Mouse (Mus musculus) adrenal gland, postnatal 4 days (tissue): ENCODE data around the gene Zfp69. TPM values are rescaled to one million over a fixed set of nuclear protein-coding genes. Genes with fewer than 3 reads are reported as not detected.

Experiments
- DNase-seq, 2 experiments: peaks; one replicate each; pipeline ENCODE4 v3.0.0; 2021 to 2022; ENCODE audit warnings: low spot score in 2 of 2, mixed read lengths in 2 of 2
- microRNA-seq: library from miRNA; unstranded; fragments of <30 nt; microRNA quantifications from one replicate; pipeline ENCODE4 v1.2.0, GENCODE M21; 2021
- total RNA-seq, 2 experiments: library from RNA; stranded (reverse); gene quantifications; 2 replicates each; pipeline ENCODE4 v1.2.3; 2021

Gene Zfp69
- total RNA-seq, 2 experiments from 2014 or later = 5.8 to 6.7 TPM

- DNase-seq = no peak
Measured at GRCm38 (mm10) chr4:120886811-120887210, 64.7 kb downstream of the Zfp69 start.

GRCm38 (mm10) chr4:120886131-120886530 is 65.4 kb downstream of the Zfp69 start:
- no peak for DNase-seq

GRCm38 (mm10) chr4:120885208-120886120 is 66.0 kb downstream of the Zfp69 start:
- DNase-seq = no peak

- DNase-seq = no peak
Measured at GRCm38 (mm10) chr4:120882002-120882625, 69.4 kb downstream of the Zfp69 start.

- DNase-seq = no peak
Measured at GRCm38 (mm10) chr4:120880731-120881432, 70.6 kb downstream of the Zfp69 start.

Small RNAs within 50 kb of the gene (microRNA-seq; reads per million reads assigned to microRNA genes)
- not detected for gene Mir7015

Other genes with a start within 250 kb of the Zfp69 start
- 1 to 10 TPM; 5.6 to 6.5 TPM for gene Kcnq4, start 203.1 kb downstream of the Zfp69 start, total RNA-seq
- 10 to 100 TPM; 68.2 to 73.5 TPM for gene Nfyc, start 120.1 kb downstream of the Zfp69 start, total RNA-seq
- 10 to 100 TPM; 11.8 to 13.9 TPM for gene Rims3, start 96.9 kb downstream of the Zfp69 start, total RNA-seq
- gene Exo5, start 26.7 kb downstream of the Zfp69 start, total RNA-seq = 10 to 100 TPM; 17.0 TPM
- 10 to 100 TPM; 39.4 to 41.5 TPM for gene Smap2, start 65.5 kb upstream of the Zfp69 start, total RNA-seq
- gene Col9a2, start 87.7 kb upstream of the Zfp69 start, total RNA-seq = 1 to 10 TPM; 3.7 to 4.8 TPM
- gene Zmpste24, start 146.5 kb upstream of the Zfp69 start, total RNA-seq = 10 to 100 TPM; 42.6 to 43.1 TPM
- gene Tmco2, start 157.5 kb upstream of the Zfp69 start, total RNA-seq = not detected